Mouse (Mus musculus): ENCODE data around the gene Parvb. TPM values are rescaled to one million over a fixed set of nuclear protein-coding genes. Genes with fewer than 3 reads are reported as not detected.

The Parvb gene
- total and polyA plus RNA-seq, 3 experiments = 0.04 to 3.9 TPM; not detected in 1

- TF ChIP-seq GATA2 (IDR thresholded peaks at IDR 0.05; ENCODE audit: borderline replicate concordance, low read depth, low read length) (no peak), TAL1 (conservative IDR thresholded peaks at IDR 0.05; ENCODE audit: low read depth, low read length) (no peak), GATA1 (IDR thresholded peaks at IDR 0.05; ENCODE audit: borderline replicate concordance, low read length) (no peak), POLR2AphosphoS5 (IDR thresholded peaks at IDR 0.05; ENCODE audit: insufficient replicate concordance, low read depth, low read length) (no peak), CTCF (IDR thresholded peaks at IDR 0.05; ENCODE audit: low read depth, low read length) (no peak)
- Histone ChIP-seq H3K9me3 (replicated peaks) (peaks cover 9% of the 10 kb centered on the region), H3K27me3 (ENCODE audit: insufficient read depth, low read length) (no peaks in the 10 kb centered on the region), H3K4me1 (ENCODE audit: insufficient read depth, low read depth, low read length) (no peaks in the 10 kb centered on the region), H3K4me3 (ENCODE audit: low read depth, low read length) (no peak overlapping the region), H3K36me3 (replicated peaks) (no peaks in the 10 kb centered on the region)
- ATAC-seq (ENCODE audit: extremely low read depth, insufficient number of reproducible peaks, low FRiP score, poor library complexity, severe bottlenecking) (no peak), DNase-seq (ENCODE audit: low spot score) (no peak)
Measured at GRCm38 (mm10) chr15:84223423-84223822, 8.4 kb upstream of the Parvb start.

- no peak overlapping the region for H3K4me3 ChIP-seq (ENCODE audit: low read depth, low read length)
- TF ChIP-seq CTCF (IDR thresholded peaks at IDR 0.05; ENCODE audit: low read depth, low read length) (no peak), GATA1 (IDR thresholded peaks at IDR 0.05; ENCODE audit: borderline replicate concordance, low read length) (no peak)
- no peaks in the 10 kb centered on the region for H3K36me3 ChIP-seq (replicated peaks)
- H3K9me3 ChIP-seq (replicated peaks) = peaks cover 13% of the 10 kb centered on the region
- no peaks in the 10 kb centered on the region for H3K4me1 ChIP-seq (ENCODE audit: insufficient read depth, low read depth, low read length)
- no peak for DNase-seq (ENCODE audit: low spot score)
- ATAC-seq (ENCODE audit: extremely low read depth, insufficient number of reproducible peaks, low FRiP score, poor library complexity, severe bottlenecking) = no peak
- no peaks in the 10 kb centered on the region for H3K27me3 ChIP-seq (ENCODE audit: insufficient read depth, low read length)
Measured at GRCm38 (mm10) chr15:84224779-84225178, 7.1 kb upstream of the Parvb start.

- no peak for ATAC-seq (ENCODE audit: extremely low read depth, insufficient number of reproducible peaks, low FRiP score, poor library complexity, severe bottlenecking)
- Histone ChIP-seq H3K36me3 (replicated peaks) (no peaks in the 10 kb centered on the region), H3K9me3 (replicated peaks) (peaks cover 30% of the 10 kb centered on the region), H3K4me1 (ENCODE audit: insufficient read depth, low read depth, low read length) (no peaks in the 10 kb centered on the region), H3K4me3 (ENCODE audit: low read depth, low read length) (no peak overlapping the region), H3K27me3 (ENCODE audit: insufficient read depth, low read length) (no peaks in the 10 kb centered on the region)
- no peak for DNase-seq (ENCODE audit: low spot score)
- TF ChIP-seq GATA2 (IDR thresholded peaks at IDR 0.05; ENCODE audit: borderline replicate concordance, low read depth, low read length) (no peak), CTCF (IDR thresholded peaks at IDR 0.05; ENCODE audit: low read depth, low read length) (no peak), POLR2AphosphoS5 (IDR thresholded peaks at IDR 0.05; ENCODE audit: insufficient replicate concordance, low read depth, low read length) (no peak), GATA1 (IDR thresholded peaks at IDR 0.05; ENCODE audit: borderline replicate concordance, low read length) (no peak), TAL1 (conservative IDR thresholded peaks at IDR 0.05; ENCODE audit: low read depth, low read length) (no peak)
Measured at GRCm38 (mm10) chr15:84226918-84227317, 4.9 kb upstream of the Parvb start.

- Histone ChIP-seq H3K9me3 (replicated peaks) (peaks cover 57% of the 10 kb centered on the region), H3K4me1 (ENCODE audit: insufficient read depth, low read depth, low read length) (no peaks in the 10 kb centered on the region), H3K27me3 (ENCODE audit: insufficient read depth, low read length) (no peaks in the 10 kb centered on the region), H3K36me3 (replicated peaks) (no peaks in the 10 kb centered on the region), H3K4me3 (ENCODE audit: low read depth, low read length) (no peak overlapping the region)
- ATAC-seq (ENCODE audit: extremely low read depth, insufficient number of reproducible peaks, low FRiP score, poor library complexity, severe bottlenecking) (no peak), DNase-seq (ENCODE audit: low spot score) (no peak)
- no peak for TF ChIP-seq CTCF (IDR thresholded peaks at IDR 0.05; ENCODE audit: low read depth, low read length)
Measured at GRCm38 (mm10) chr15:84230661-84231060, 1.2 kb upstream of the Parvb start.

GRCm38 (mm10) chr15:84231113-84231712 is 630 bp upstream of the Parvb start:
- peaks cover 59% of the 10 kb centered on the region for H3K9me3 ChIP-seq (replicated peaks)
- H3K36me3 ChIP-seq (replicated peaks) = no peaks in the 10 kb centered on the region
- no peaks in the 10 kb centered on the region for H3K4me1 ChIP-seq (ENCODE audit: insufficient read depth, low read depth, low read length)
- DNase-seq (ENCODE audit: low spot score) = no peak
- ATAC-seq (ENCODE audit: extremely low read depth, insufficient number of reproducible peaks, low FRiP score, poor library complexity, severe bottlenecking) = no peak
- H3K27me3 ChIP-seq (ENCODE audit: insufficient read depth, low read length) = no peaks in the 10 kb centered on the region
- no peak overlapping the region for H3K4me3 ChIP-seq (ENCODE audit: low read depth, low read length)
- TF ChIP-seq POLR2AphosphoS5 (IDR thresholded peaks at IDR 0.05; ENCODE audit: insufficient replicate concordance, low read depth, low read length) (no peak), GATA1 (IDR thresholded peaks at IDR 0.05; ENCODE audit: borderline replicate concordance, low read length) (no peak)

- no peak overlapping the region for H3K4me3 ChIP-seq (ENCODE audit: low read depth, low read length)
- TF ChIP-seq CTCF (IDR thresholded peaks at IDR 0.05; ENCODE audit: low read depth, low read length) = no peak
- no peak for TF ChIP-seq GATA2 (IDR thresholded peaks at IDR 0.05; ENCODE audit: borderline replicate concordance, low read depth, low read length)
- TF ChIP-seq GATA1 (IDR thresholded peaks at IDR 0.05; ENCODE audit: borderline replicate concordance, low read length) = no peak
- no peak for TF ChIP-seq TAL1 (conservative IDR thresholded peaks at IDR 0.05; ENCODE audit: low read depth, low read length)
- no peak for TF ChIP-seq POLR2AphosphoS5 (IDR thresholded peaks at IDR 0.05; ENCODE audit: insufficient replicate concordance, low read depth, low read length)
- H3K4me1 ChIP-seq (ENCODE audit: insufficient read depth, low read depth, low read length) = no peaks in the 10 kb centered on the region
Measured at GRCm38 (mm10) chr15:84232609-84233008, 766 bp downstream of the Parvb start.

More at GRCm38 (mm10) chr15:84232609-84233008, 766 bp downstream of the Parvb start:
- DNase-seq (ENCODE audit: low spot score) (no peak), ATAC-seq (ENCODE audit: extremely low read depth, insufficient number of reproducible peaks, low FRiP score, poor library complexity, severe bottlenecking) (no peak)
- Histone ChIP-seq H3K27me3 (ENCODE audit: insufficient read depth, low read length) (no peaks in the 10 kb centered on the region), H3K36me3 (replicated peaks) (no peaks in the 10 kb centered on the region), H3K9me3 (replicated peaks) (peaks cover 62% of the 10 kb centered on the region)

All from G1E (cell line).